Mouse (Mus musculus): Measurements from ENCODE around the gene Ntpcr. TPM values are rescaled to one million over a fixed set of nuclear protein-coding genes. Genes with fewer than 3 reads are reported as not detected.

Ntpcr gene
- polyA plus RNA-seq, 1 experiment from 2014 or later: 12.2 TPM

GRCm38 (mm10) chr8:125699391-125700025, 30.3 kb upstream of the Ntpcr start:
- no peaks in the 10 kb centered on the region for H3K9me3 ChIP-seq (replicated peaks; ENCODE audit: control insufficient read depth, low read length)
- no peaks in the 10 kb centered on the region for H3K4me1 ChIP-seq (ENCODE audit: control insufficient read depth, low read depth, low read length)
- WGBS (ENCODE audit: insufficient replicate concordance): 55% methylated on average over 6 of the region's 6 CpGs
- no peaks in the 10 kb centered on the region for H3K27me3 ChIP-seq (ENCODE audit: control insufficient read depth, insufficient read depth, low read depth, low read length)
- H3K9ac ChIP-seq (ENCODE audit: low read depth, low read length): no peak overlapping the region
- H3K4me3 ChIP-seq (ENCODE audit: low read depth, low read length): no peak overlapping the region
- no peak overlapping the region for H3K27ac ChIP-seq (ENCODE audit: low read length)
- H3K4me2 ChIP-seq (ENCODE audit: low read depth, low read length): no peak overlapping the region
- no peaks in the 10 kb centered on the region for H3K36me3 ChIP-seq (ENCODE audit: control insufficient read depth, insufficient read depth)
- no peak for ATAC-seq (ENCODE audit: low read depth)

- Histone ChIP-seq H3K27me3 (ENCODE audit: control insufficient read depth, insufficient read depth, low read depth, low read length) (no peaks in the 10 kb centered on the region), H3K4me2 (ENCODE audit: low read depth, low read length) (no peak overlapping the region), H3K9ac (ENCODE audit: low read depth, low read length) (no peak overlapping the region), H3K27ac (ENCODE audit: low read length) (no peak overlapping the region), H3K4me1 (ENCODE audit: control insufficient read depth, low read depth, low read length) (no peaks in the 10 kb centered on the region), H3K36me3 (ENCODE audit: control insufficient read depth, insufficient read depth) (no peaks in the 10 kb centered on the region), H3K9me3 (replicated peaks; ENCODE audit: control insufficient read depth, low read length) (no peaks in the 10 kb centered on the region), H3K4me3 (ENCODE audit: low read depth, low read length) (no peak overlapping the region)
- no peak for ATAC-seq (ENCODE audit: low read depth)
- 61% methylated on average over 7 of the region's 7 CpGs for WGBS (ENCODE audit: insufficient replicate concordance)
Observed at GRCm38 (mm10) chr8:125700407-125700806, 29.4 kb upstream of the Ntpcr start.

GRCm38 (mm10) chr8:125702868-125703473, 26.8 kb upstream of the Ntpcr start:
- Histone ChIP-seq H3K36me3 (ENCODE audit: control insufficient read depth, insufficient read depth) (no peaks in the 10 kb centered on the region), H3K4me2 (ENCODE audit: low read depth, low read length) (no peak overlapping the region), H3K27ac (ENCODE audit: low read length) (no peak overlapping the region), H3K4me1 (ENCODE audit: control insufficient read depth, low read depth, low read length) (no peaks in the 10 kb centered on the region), H3K27me3 (ENCODE audit: control insufficient read depth, insufficient read depth, low read depth, low read length) (no peaks in the 10 kb centered on the region), H3K4me3 (ENCODE audit: low read depth, low read length) (no peak overlapping the region), H3K9ac (ENCODE audit: low read depth, low read length) (no peak overlapping the region), H3K9me3 (replicated peaks; ENCODE audit: control insufficient read depth, low read length) (no peaks in the 10 kb centered on the region)
- WGBS (ENCODE audit: insufficient replicate concordance): 68% methylated on average over 15 of the region's 15 CpGs
- no peak for ATAC-seq (ENCODE audit: low read depth)

- WGBS (ENCODE audit: insufficient replicate concordance): 82% methylated on average over 6 of the region's 6 CpGs
- ATAC-seq (ENCODE audit: low read depth): no peak
- no peaks in the 10 kb centered on the region for H3K27me3 ChIP-seq (ENCODE audit: control insufficient read depth, insufficient read depth, low read depth, low read length)
- H3K4me2 ChIP-seq (ENCODE audit: low read depth, low read length): no peak overlapping the region
- no peak overlapping the region for H3K4me3 ChIP-seq (ENCODE audit: low read depth, low read length)
- no peaks in the 10 kb centered on the region for H3K36me3 ChIP-seq (ENCODE audit: control insufficient read depth, insufficient read depth)
- no peak overlapping the region for H3K27ac ChIP-seq (ENCODE audit: low read length)
- H3K9me3 ChIP-seq (replicated peaks; ENCODE audit: control insufficient read depth, low read length): no peaks in the 10 kb centered on the region
- no peak overlapping the region for H3K9ac ChIP-seq (ENCODE audit: low read depth, low read length)
- no peaks in the 10 kb centered on the region for H3K4me1 ChIP-seq (ENCODE audit: control insufficient read depth, low read depth, low read length)
Observed at GRCm38 (mm10) chr8:125704434-125704833, 25.3 kb upstream of the Ntpcr start.

- 76% methylated on average over 7 of the region's 7 CpGs for WGBS (ENCODE audit: insufficient replicate concordance)
- Histone ChIP-seq H3K9me3 (replicated peaks; ENCODE audit: control insufficient read depth, low read length) (no peaks in the 10 kb centered on the region), H3K27me3 (ENCODE audit: control insufficient read depth, insufficient read depth, low read depth, low read length) (no peaks in the 10 kb centered on the region), H3K4me1 (ENCODE audit: control insufficient read depth, low read depth, low read length) (no peaks in the 10 kb centered on the region; the same call in 1 of the 2 replicates), H3K9ac (ENCODE audit: low read depth, low read length) (no peak overlapping the region), H3K27ac (ENCODE audit: low read length) (no peak overlapping the region), H3K4me3 (ENCODE audit: low read depth, low read length) (no peak overlapping the region), H3K36me3 (ENCODE audit: control insufficient read depth, insufficient read depth) (no peaks in the 10 kb centered on the region), H3K4me2 (ENCODE audit: low read depth, low read length) (no peak overlapping the region)
- ATAC-seq (ENCODE audit: low read depth): no peak
Observed at GRCm38 (mm10) chr8:125705816-125706215, 23.9 kb upstream of the Ntpcr start.

- H3K9ac ChIP-seq (ENCODE audit: low read depth, low read length): no peak overlapping the region
- WGBS (ENCODE audit: insufficient replicate concordance): 76% methylated on average over 5 of the region's 5 CpGs
- H3K27me3 ChIP-seq (ENCODE audit: control insufficient read depth, insufficient read depth, low read depth, low read length): no peaks in the 10 kb centered on the region
- H3K4me3 ChIP-seq (ENCODE audit: low read depth, low read length): no peak overlapping the region
- no peak overlapping the region for H3K4me2 ChIP-seq (ENCODE audit: low read depth, low read length)
- H3K9me3 ChIP-seq (replicated peaks; ENCODE audit: control insufficient read depth, low read length): no peaks in the 10 kb centered on the region
- H3K36me3 ChIP-seq (ENCODE audit: control insufficient read depth, insufficient read depth): no peaks in the 10 kb centered on the region
- no peak for ATAC-seq (ENCODE audit: low read depth)
- H3K27ac ChIP-seq (ENCODE audit: low read length): no peak overlapping the region
- H3K4me1 ChIP-seq (ENCODE audit: control insufficient read depth, low read depth, low read length): peaks cover 4% of the 10 kb centered on the region; the same call in 1 of the 2 replicates
Observed at GRCm38 (mm10) chr8:125709171-125709570, 20.6 kb upstream of the Ntpcr start.

GRCm38 (mm10) chr8:125711514-125711913, 18.2 kb upstream of the Ntpcr start:
- Histone ChIP-seq H3K9ac (ENCODE audit: low read depth, low read length) (no peak overlapping the region), H3K27me3 (ENCODE audit: control insufficient read depth, insufficient read depth, low read depth, low read length) (no peaks in the 10 kb centered on the region), H3K4me3 (ENCODE audit: low read depth, low read length) (no peak overlapping the region), H3K4me2 (ENCODE audit: low read depth, low read length) (peak overlapping the region; percentile 6; the same call in 1 of the 2 replicates), H3K4me1 (ENCODE audit: control insufficient read depth, low read depth, low read length) (peaks cover 4% of the 10 kb centered on the region; the same call in 1 of the 2 replicates), H3K27ac (ENCODE audit: low read length) (peak overlapping the region; percentile 22; the same call in 1 of the 2 replicates), H3K36me3 (ENCODE audit: control insufficient read depth, insufficient read depth) (no peaks in the 10 kb centered on the region), H3K9me3 (replicated peaks; ENCODE audit: control insufficient read depth, low read length) (no peaks in the 10 kb centered on the region)
- peak; percentile 95 for ATAC-seq (ENCODE audit: low read depth)
- WGBS (ENCODE audit: insufficient replicate concordance): 25% methylated on average over 5 of the region's 5 CpGs

GRCm38 (mm10) chr8:125716211-125716610, 13.6 kb upstream of the Ntpcr start:
- 43% methylated on average over 4 of the region's 4 CpGs for WGBS (ENCODE audit: insufficient replicate concordance)
- no peak overlapping the region for H3K4me2 ChIP-seq (ENCODE audit: low read depth, low read length)
- peaks cover 2% of the 10 kb centered on the region; the same call in 1 of the 2 replicates for H3K4me1 ChIP-seq (ENCODE audit: control insufficient read depth, low read depth, low read length)
- no peaks in the 10 kb centered on the region for H3K9me3 ChIP-seq (replicated peaks; ENCODE audit: control insufficient read depth, low read length)
- no peak overlapping the region for H3K27ac ChIP-seq (ENCODE audit: low read length)
- H3K9ac ChIP-seq (ENCODE audit: low read depth, low read length): no peak overlapping the region
- no peak for ATAC-seq (ENCODE audit: low read depth)
- H3K27me3 ChIP-seq (ENCODE audit: control insufficient read depth, insufficient read depth, low read depth, low read length): no peaks in the 10 kb centered on the region
- H3K36me3 ChIP-seq (ENCODE audit: control insufficient read depth, insufficient read depth): no peaks in the 10 kb centered on the region
- no peak overlapping the region for H3K4me3 ChIP-seq (ENCODE audit: low read depth, low read length)

GRCm38 (mm10) chr8:125716613-125717012, 13.2 kb upstream of the Ntpcr start:
- no peak for ATAC-seq (ENCODE audit: low read depth)
- Histone ChIP-seq H3K4me3 (ENCODE audit: low read depth, low read length) (no peak overlapping the region), H3K27me3 (ENCODE audit: control insufficient read depth, insufficient read depth, low read depth, low read length) (no peaks in the 10 kb centered on the region), H3K9me3 (replicated peaks; ENCODE audit: control insufficient read depth, low read length) (no peaks in the 10 kb centered on the region), H3K9ac (ENCODE audit: low read depth, low read length) (no peak overlapping the region), H3K27ac (ENCODE audit: low read length) (no peak overlapping the region), H3K4me1 (ENCODE audit: control insufficient read depth, low read depth, low read length) (no peaks in the 10 kb centered on the region), H3K4me2 (ENCODE audit: low read depth, low read length) (no peak overlapping the region), H3K36me3 (ENCODE audit: control insufficient read depth, insufficient read depth) (no peaks in the 10 kb centered on the region)
- 41% methylated on average over 7 of the region's 7 CpGs for WGBS (ENCODE audit: insufficient replicate concordance)
